Mouse (Mus musculus): ENCODE results near the gene Vmn2r47.
"Not testable (repeated sequence)": the region's sequence is repeated elsewhere in the genome, so short reads cannot be mapped to it uniquely, and the experiment has no call there.

Vmn2r47 gene

GRCm38 (mm10) chr7:9841225-9841624 is at the start of gene Vmn2r47:
Vmn2r47 (minus strand) TSS chr7:9841325.
- in situ Hi-C loops (cut with MboI, MseI) = not testable (repeated sequence)

DNA sequence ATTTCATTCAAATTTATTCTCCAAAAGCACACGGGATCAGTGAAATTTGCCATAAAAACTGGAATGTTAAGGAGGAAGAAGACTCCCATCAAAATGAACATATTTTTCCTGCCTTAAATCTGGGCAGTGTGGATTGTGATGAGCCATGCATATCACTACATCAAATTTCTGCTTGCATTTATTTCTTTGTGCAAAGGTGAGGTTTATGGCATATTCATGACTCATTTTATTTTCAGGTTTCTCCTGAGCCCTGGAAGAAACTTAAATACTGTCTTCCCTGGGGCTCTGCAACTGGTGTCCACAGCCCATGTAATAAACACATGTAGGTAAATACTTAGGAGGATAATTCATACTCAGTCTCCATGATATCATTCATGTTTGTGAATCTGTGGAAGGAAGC is 70.7 kb downstream of the Vmn2r47 start, which contains the start of gene Vmn2r46:
Gene Vmn2r46, minus strand, starts transcription at position 101 of the 400 bp plus-strand sequence.
- in situ Hi-C loops (cut with MboI, MseI) = not testable (repeated sequence)
